ENCODE assay signal across 11 mouse cellular contexts in the genomic region with DNA sequence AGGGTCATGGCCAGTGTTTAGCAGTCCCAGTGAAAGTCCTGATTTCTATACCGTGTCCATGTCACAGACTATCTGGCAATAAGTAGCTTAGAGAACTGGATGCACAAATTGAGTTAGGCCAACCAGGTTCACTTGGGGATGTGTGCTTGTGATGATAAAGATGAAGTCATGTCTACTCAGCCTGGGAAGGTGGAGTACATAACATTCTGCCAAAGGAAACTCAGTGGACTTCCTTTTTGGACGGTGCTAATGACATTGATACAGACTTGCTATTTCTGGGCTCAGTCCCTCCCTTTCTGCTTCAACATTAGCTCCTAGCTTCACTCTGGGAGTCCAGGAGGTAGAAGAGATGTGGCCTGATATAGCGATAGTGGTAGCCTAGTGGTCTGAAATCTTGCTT.
"Had no signal": no experiment of that assay in that cellular context is flagged by ENCODE, and none has a peak within 500 bp of the region (broad histone marks: within the 10 kb centered on the region; RNA-seq: fewer than 3 reads in every experiment).

No protein-coding gene starts in this region.

- DNase-seq: kidney, postnatal 10 days; kidney, postnatal 36 days; layer of hippocampus, postnatal 36 days; liver, embryonic 13.5 days; lung, adult 2 months; lung, postnatal 14 days; lung, postnatal 4 days; midbrain, embryonic 14.5 days; thymus, adult 2 months; thymus, postnatal 14 days; thymus, postnatal 4 days had no signal
